Mouse (Mus musculus) lung, adult 18-20 months (tissue): ENCODE measurements around the gene Gm28048.

ENCODE experiments used
- DNase-seq, 2 experiments: peaks; one replicate each; pipeline ENCODE4 v3.0.0; 2022; ENCODE audit warnings: mixed read lengths in 2 of 2

Gene Gm28048

GRCm38 (mm10) chr11:22793176-22793880 is 188.6 kb downstream of the Gm28048 start:
- no peak for DNase-seq

GRCm38 (mm10) chr11:22792149-22792548 is 189.7 kb downstream of the Gm28048 start:
- DNase-seq, result no peak

GRCm38 (mm10) chr11:22791726-22792125 is 190.2 kb downstream of the Gm28048 start:
- no peak for DNase-seq

GRCm38 (mm10) chr11:22787833-22788232 is 194.1 kb downstream of the Gm28048 start:
- DNase-seq, result no peak
